Mouse (Mus musculus) heart, adult 2 months (tissue): Measurements from ENCODE around the gene Pkp1.

ENCODE experiments used
- CTCF ChIP-seq: fragments of 200-600 bp; IDR thresholded peaks from 2 replicates; pipeline ENCODE4 v1.8.1; 2022; ENCODE audit warnings: antibody characterized with exemption, mild to moderate bottlenecking, moderate library complexity
- EP300 ChIP-seq: fragments of 200-500 bp; IDR thresholded peaks from 2 replicates; pipeline ENCODE4 v1.6.1; 2011; ENCODE audit warnings: low read depth, low read length, control low read depth; ENCODE audit not compliant: insufficient read depth
- POLR2A ChIP-seq: fragments of 200-500 bp; IDR thresholded peaks from 2 replicates; pipeline ENCODE4 v1.6.1; 2011; ENCODE audit warnings: mild to moderate bottlenecking, low read depth, low read length, control low read depth; ENCODE audit not compliant: insufficient read depth

DNA sequence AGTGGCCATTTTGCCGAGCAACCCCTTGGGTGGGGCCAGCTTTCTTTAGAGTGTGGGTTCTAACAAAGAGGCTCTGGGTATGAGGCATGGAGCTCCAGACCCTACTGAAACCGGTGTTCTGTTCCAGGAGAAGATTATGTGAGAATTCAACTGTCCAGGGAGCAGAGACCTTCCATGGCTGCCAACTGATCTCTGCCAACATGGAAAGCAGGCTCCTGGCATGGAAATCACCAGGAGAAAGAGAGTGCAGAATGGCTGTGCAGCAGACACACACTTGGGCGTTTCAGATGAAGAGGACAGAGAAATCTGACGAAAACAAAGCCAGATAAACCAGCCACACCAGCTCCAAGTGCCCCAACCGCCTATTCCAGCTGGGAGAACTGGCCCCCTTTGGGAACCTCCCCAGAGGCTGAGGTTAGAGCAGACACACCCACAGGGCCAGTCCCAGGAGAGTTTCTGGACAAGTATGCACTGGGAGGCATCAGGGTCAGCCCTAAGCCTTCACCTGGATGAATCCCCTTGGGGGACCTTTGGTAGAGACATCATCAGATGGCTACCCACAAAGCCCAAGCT, 2.4 kb downstream of the Pkp1 start:
- no peak for TF ChIP-seq POLR2A
- no peak for TF ChIP-seq CTCF
- TF ChIP-seq EP300: no peak
